Mouse (Mus musculus) liver, postnatal 0 days (tissue): ENCODE results near the gene Hic1. TPM values are rescaled to one million over a fixed set of nuclear protein-coding genes. Genes with fewer than 3 reads are reported as not detected.

Source experiments
- ATAC-seq: fragments of 200-750 bp; cut with Nextera tagmentation; 2 replicates; pipeline ENCODE4 v1.8.0; 2017; ENCODE audit warnings: mild to moderate bottlenecking, moderate library complexity
- DNase-seq: peaks from one replicate; pipeline ENCODE4 v3.0.0-alpha.2; 2016
- H3K27ac ChIP-seq: fragments of 300-500 bp; sonication (generic); 2 replicates; pipeline ENCODE4 v1.5.1; 2014; ENCODE audit warnings: antibody characterized with exemption, moderate library complexity, mild to moderate bottlenecking, low read depth
- H3K27me3 ChIP-seq: fragments of 300-500 bp; sonication (generic); 2 replicates; pipeline ENCODE4 v1.6.1; 2014; ENCODE audit warnings: low read length, control low read depth, mixed read lengths; ENCODE audit not compliant: insufficient read depth
- H3K36me3 ChIP-seq: fragments of 300-500 bp; sonication (generic); replicated peaks from 2 replicates; pipeline ENCODE4 v1.6.1; 2014; ENCODE audit warnings: mild to moderate bottlenecking, control low read depth, low read length, moderate library complexity, mixed read lengths; ENCODE audit not compliant: insufficient read depth
- H3K4me1 ChIP-seq: fragments of 300-500 bp; sonication (generic); 2 replicates; pipeline ENCODE4 v1.6.1; 2014; ENCODE audit warnings: antibody characterized with exemption, mild to moderate bottlenecking, control low read depth; ENCODE audit not compliant: insufficient read depth
- H3K4me2 ChIP-seq: fragments of 300-500 bp; sonication (generic); 2 replicates; pipeline ENCODE4 v1.6.1; 2014; ENCODE audit warnings: low read depth, mild to moderate bottlenecking, low read length, moderate library complexity, mixed read lengths
- H3K4me3 ChIP-seq: fragments of 300-500 bp; sonication (generic); 2 replicates; pipeline ENCODE4 v1.5.1; 2014; ENCODE audit warnings: low read depth, low read length
- H3K9ac ChIP-seq: fragments of 300-500 bp; sonication (generic); replicated peaks from 2 replicates; pipeline ENCODE4 v1.6.1; 2014; ENCODE audit warnings: mild to moderate bottlenecking, moderate library complexity
- H3K9me3 ChIP-seq: fragments of 300-500 bp; sonication (generic); 2 replicates; pipeline ENCODE4 v1.6.1; 2016; ENCODE audit warnings: mild to moderate bottlenecking, control low read depth, low read length, mixed read lengths
- CTCF ChIP-seq: sonication (generic); IDR thresholded peaks from 2 replicates; pipeline ENCODE4 v1.5.1; 2016; ENCODE audit warnings: antibody characterized with exemption, low read depth
- EP300 ChIP-seq: IDR thresholded peaks from 2 replicates; pipeline ENCODE4 v1.6.1; 2016; ENCODE audit warnings: antibody characterized with exemption, low read depth, mild to moderate bottlenecking
- WGBS: fragments of 180-500 bp; shearing (Covaris S2); extraction: QIAGEN DNeasy Blood & Tissue Kit; methylation state at CpG from one replicate; pipeline ENCODE4 v1.1.7; 2014; ENCODE audit not compliant: insufficient replicate concordance; 5-methylcytosine and 5-hydroxymethylcytosine counted together
- polyA plus RNA-seq: library from polyadenylated mRNA; unstranded; fragments of >200 nt; fragmentation: Nextera tagmentation; extraction: Ambion mirVana; gene quantifications from 2 replicates; pipeline ENCODE4 v1.2.1, GENCODE M21; 2015

The Hic1 gene
- polyA plus RNA-seq, 1 experiment from 2014 or later = 1.1 TPM

GRCm38 (mm10) chr11:75200935-75201334, 31.6 kb upstream of the Hic1 start:
- Histone ChIP-seq H3K4me2 (no peak overlapping the region), H3K27ac (no peak overlapping the region), H3K4me3 (no peak overlapping the region), H3K9ac (no peak overlapping the region), H3K4me1 (no peaks in the 10 kb centered on the region), H3K36me3 (no peaks in the 10 kb centered on the region), H3K9me3 (no peaks in the 10 kb centered on the region), H3K27me3 (peaks cover 13% of the 10 kb centered on the region)
- no peak for TF ChIP-seq CTCF
- no peak for TF ChIP-seq EP300
- DNase-seq = no peak
- no peak for ATAC-seq
- WGBS = 85% methylated on average over 12 of the region's 12 CpGs

GRCm38 (mm10) chr11:75199951-75200350, 30.6 kb upstream of the Hic1 start:
- H3K36me3 ChIP-seq = no peaks in the 10 kb centered on the region
- no peak overlapping the region for H3K4me3 ChIP-seq
- DNase-seq = no peak
- peaks cover 22% of the 10 kb centered on the region for H3K27me3 ChIP-seq
- WGBS = 66% methylated on average over 5 of the region's 5 CpGs
- no peak for TF ChIP-seq CTCF
- TF ChIP-seq EP300 = no peak
- no peak overlapping the region for H3K9ac ChIP-seq
- H3K27ac ChIP-seq = no peak overlapping the region
- H3K4me1 ChIP-seq = 0 out of 2 replicates have a peak, but pooled peaks cover 3% of the 10 kb centered on the region
- H3K9me3 ChIP-seq = no peaks in the 10 kb centered on the region
- H3K4me2 ChIP-seq = no peak overlapping the region
- ATAC-seq = no peak

GRCm38 (mm10) chr11:75198792-75199191, 29.5 kb upstream of the Hic1 start:
- DNase-seq = no peak
- H3K27ac ChIP-seq = no peak overlapping the region
- peaks cover 10% of the 10 kb centered on the region; the same call in 1 of the 2 replicates for H3K4me1 ChIP-seq
- no peaks in the 10 kb centered on the region for H3K36me3 ChIP-seq
- ATAC-seq = no peak
- WGBS = 66% methylated on average over 4 of the region's 4 CpGs
- H3K4me2 ChIP-seq = no peak overlapping the region
- no peak for TF ChIP-seq CTCF
- TF ChIP-seq EP300 = no peak
- H3K27me3 ChIP-seq = peaks cover 34% of the 10 kb centered on the region
- no peak overlapping the region for H3K9ac ChIP-seq
- no peak overlapping the region for H3K4me3 ChIP-seq
- no peaks in the 10 kb centered on the region for H3K9me3 ChIP-seq

GRCm38 (mm10) chr11:75197956-75198355, 28.6 kb upstream of the Hic1 start:
- 48% methylated on average over 7 of the region's 7 CpGs for whole genome bisulfite sequencing
- peaks cover 15% of the 10 kb centered on the region for H3K4me1 ChIP-seq
- H3K27ac ChIP-seq = no peak overlapping the region
- ATAC-seq = no peak
- no peaks in the 10 kb centered on the region for H3K36me3 ChIP-seq
- TF ChIP-seq CTCF (no peak), EP300 (no peak)
- H3K4me2 ChIP-seq = no peak overlapping the region
- H3K4me3 ChIP-seq = no peak overlapping the region
- H3K27me3 ChIP-seq = peaks cover 42% of the 10 kb centered on the region
- DNase-seq = no peak
- no peaks in the 10 kb centered on the region for H3K9me3 ChIP-seq
- H3K9ac ChIP-seq = no peak overlapping the region

- Histone ChIP-seq H3K4me1 (peaks cover 15% of the 10 kb centered on the region), H3K4me2 (no peak overlapping the region), H3K27ac (no peak overlapping the region), H3K9ac (no peak overlapping the region), H3K4me3 (no peak overlapping the region), H3K36me3 (no peaks in the 10 kb centered on the region), H3K27me3 (peaks cover 47% of the 10 kb centered on the region), H3K9me3 (no peaks in the 10 kb centered on the region)
- DNase-seq = no peak
- no peak for ATAC-seq
- 64% methylated on average over 6 of the region's 6 CpGs for WGBS
- TF ChIP-seq CTCF = no peak
- no peak for TF ChIP-seq EP300
Observed at GRCm38 (mm10) chr11:75196131-75196530, 26.8 kb upstream of the Hic1 start.

- H3K9ac ChIP-seq = no peak overlapping the region
- no peak overlapping the region for H3K27ac ChIP-seq
- H3K36me3 ChIP-seq = no peaks in the 10 kb centered on the region
- peaks cover 21% of the 10 kb centered on the region for H3K4me1 ChIP-seq
- ATAC-seq (peak; percentile 6; the same call in 1 of the 2 replicates), DNase-seq (peak; percentile 68)
- H3K27me3 ChIP-seq = peaks cover 47% of the 10 kb centered on the region
- H3K4me2 ChIP-seq = peak overlapping the region; percentile 76
- 1% methylated on average over 39 of the region's 39 CpGs for WGBS
- H3K9me3 ChIP-seq = no peaks in the 10 kb centered on the region
- H3K4me3 ChIP-seq = peak overlapping the region; percentile 56
- TF ChIP-seq CTCF = peak; percentile 29
- no peak for TF ChIP-seq EP300
Observed at GRCm38 (mm10) chr11:75194850-75195461, 25.6 kb upstream of the Hic1 start.
